Mouse (Mus musculus) lung, postnatal 0 days (tissue): ENCODE data around the gene Napepld. TPM values are rescaled to one million over a fixed set of nuclear protein-coding genes. Genes with fewer than 3 reads are reported as not detected.

ENCODE experiments used
- ATAC-seq: fragments of 200-750 bp; cut with Nextera tagmentation; 2 replicates; pipeline ENCODE4 v1.8.0; 2017; ENCODE audit warnings: moderate library complexity
- DNase-seq: peaks from one replicate; pipeline ENCODE4 v3.0.0-alpha.2; 2016; ENCODE audit warnings: low spot score
- H3K27ac ChIP-seq: fragments of 300-500 bp; sonication (generic); 2 replicates; pipeline ENCODE4 v1.5.1; 2014; ENCODE audit warnings: antibody characterized with exemption, mild to moderate bottlenecking, low read length, mixed read lengths
- H3K27me3 ChIP-seq: fragments of 300-500 bp; sonication (generic); replicated peaks from 2 replicates; pipeline ENCODE4 v1.6.1; 2014; ENCODE audit warnings: low read length, mixed read lengths; ENCODE audit not compliant: insufficient read depth
- H3K36me3 ChIP-seq: fragments of 300-500 bp; sonication (generic); 2 replicates; pipeline ENCODE4 v1.6.1; 2014; ENCODE audit warnings: low read length, mixed read lengths; ENCODE audit not compliant: insufficient read depth
- H3K4me1 ChIP-seq: fragments of 300-500 bp; sonication (generic); 2 replicates; pipeline ENCODE4 v1.6.1; 2014; ENCODE audit warnings: antibody characterized with exemption, low read depth, low read length, mixed read lengths; ENCODE audit not compliant: insufficient read depth
- H3K4me2 ChIP-seq: fragments of 300-500 bp; sonication (generic); replicated peaks from 2 replicates; pipeline ENCODE4 v1.6.1; 2014; ENCODE audit warnings: low read depth, mild to moderate bottlenecking, low read length, moderate library complexity, mixed read lengths
- H3K4me3 ChIP-seq: fragments of 300-500 bp; sonication (generic); 2 replicates; pipeline ENCODE4 v1.5.1; 2014; ENCODE audit warnings: low read depth, low read length
- H3K9ac ChIP-seq: fragments of 300-500 bp; sonication (generic); replicated peaks from 2 replicates; pipeline ENCODE4 v1.6.1; 2014; ENCODE audit warnings: low read depth, mild to moderate bottlenecking
- H3K9me3 ChIP-seq: fragments of 300-500 bp; sonication (generic); 2 replicates; pipeline ENCODE4 v1.6.1; 2016; ENCODE audit warnings: low read length, mixed read lengths
- CTCF ChIP-seq: IDR thresholded peaks from 2 replicates; pipeline ENCODE4 v1.5.1; 2016; ENCODE audit warnings: antibody characterized with exemption, mild to moderate bottlenecking
- EP300 ChIP-seq: IDR thresholded peaks from 2 replicates; pipeline ENCODE4 v1.6.1; 2016; ENCODE audit warnings: antibody characterized with exemption, mild to moderate bottlenecking, control low read depth
- WGBS: fragments of 180-500 bp; shearing (Covaris S2); extraction: QIAGEN DNeasy Blood & Tissue Kit; methylation state at CpG from one replicate; pipeline ENCODE4 v1.1.7; 2014; 5-methylcytosine and 5-hydroxymethylcytosine counted together
- polyA plus RNA-seq: library from polyadenylated mRNA; unstranded; fragments of >200 nt; fragmentation: Nextera tagmentation; extraction: Ambion mirVana; gene quantifications from 2 replicates; pipeline ENCODE4 v1.2.1, GENCODE M21; 2015

The Napepld gene
- polyA plus RNA-seq, 1 experiment from 2014 or later = 2.5 TPM

GRCm38 (mm10) chr5:21669307-21669706 is 31.9 kb downstream of the Napepld start:
- Histone ChIP-seq H3K4me2 (no peak overlapping the region), H3K9ac (no peak overlapping the region), H3K36me3 (no peaks in the 10 kb centered on the region), H3K27me3 (no peaks in the 10 kb centered on the region), H3K4me1 (no peaks in the 10 kb centered on the region), H3K4me3 (no peak overlapping the region), H3K27ac (no peak overlapping the region), H3K9me3 (no peaks in the 10 kb centered on the region)
- DNase-seq = no peak
- TF ChIP-seq CTCF = no peak
- no peak for TF ChIP-seq EP300
- ATAC-seq = no peak
- WGBS = 86% methylated on average over 2 of the region's 2 CpGs

DNA sequence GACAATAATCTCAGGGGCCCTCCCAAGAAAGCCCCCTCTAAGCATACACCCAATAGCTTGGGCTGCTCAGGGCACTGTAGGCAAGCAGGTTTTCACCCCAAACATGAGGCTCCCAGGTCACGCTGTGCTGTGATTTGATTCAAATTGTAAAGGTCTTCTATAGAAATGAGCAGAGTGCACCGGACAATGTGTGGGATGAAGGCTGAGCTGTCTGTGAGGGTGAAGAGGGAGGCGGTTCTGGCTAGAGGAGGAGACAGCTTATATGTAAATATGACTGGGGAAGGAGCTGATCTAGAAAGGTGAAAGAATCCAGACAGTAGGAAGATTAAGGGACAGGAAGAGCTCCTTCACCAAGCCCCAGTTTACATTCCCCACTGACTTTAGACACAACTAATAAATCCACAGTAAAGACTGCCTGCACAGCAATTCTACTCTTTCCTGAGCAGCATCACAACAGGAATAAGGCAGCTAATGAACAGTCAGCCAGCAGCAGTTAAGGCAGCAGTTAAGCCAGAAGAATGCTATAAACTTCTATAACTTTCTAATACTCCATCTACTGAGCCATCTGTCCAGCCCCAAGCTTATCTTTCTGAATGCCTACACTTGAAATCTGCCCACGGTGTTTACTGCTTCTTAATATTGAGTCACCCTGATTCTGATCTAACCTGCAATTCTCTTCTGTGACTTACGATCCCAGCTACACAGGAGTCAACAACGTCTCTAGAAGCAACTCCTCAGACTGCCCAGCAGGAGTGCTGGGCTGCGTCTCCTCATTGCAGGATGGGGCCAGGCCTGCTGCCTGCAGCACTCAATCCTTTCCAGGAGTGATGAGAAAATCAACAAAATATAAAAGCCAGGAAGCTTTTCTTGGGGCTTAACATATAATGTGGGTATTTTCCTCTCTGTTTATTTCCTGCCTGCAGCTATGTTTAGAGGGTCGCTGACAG is 33.7 kb downstream of the Napepld start:
- peaks cover 3% of the 10 kb centered on the region; the same call in 1 of the 2 replicates for H3K36me3 ChIP-seq
- H3K27me3 ChIP-seq = no peaks in the 10 kb centered on the region
- H3K4me3 ChIP-seq = no peak overlapping the region
- H3K4me1 ChIP-seq = no peaks in the 10 kb centered on the region
- H3K9me3 ChIP-seq = no peaks in the 10 kb centered on the region
- H3K9ac ChIP-seq = no peak overlapping the region
- no peak for ATAC-seq
- WGBS = 47% methylated on average over 8 of the region's 8 CpGs
- H3K27ac ChIP-seq = no peak overlapping the region
- DNase-seq = no peak
- H3K4me2 ChIP-seq = no peak overlapping the region
- no peak for TF ChIP-seq EP300
- TF ChIP-seq CTCF = peak; percentile 42

DNA sequence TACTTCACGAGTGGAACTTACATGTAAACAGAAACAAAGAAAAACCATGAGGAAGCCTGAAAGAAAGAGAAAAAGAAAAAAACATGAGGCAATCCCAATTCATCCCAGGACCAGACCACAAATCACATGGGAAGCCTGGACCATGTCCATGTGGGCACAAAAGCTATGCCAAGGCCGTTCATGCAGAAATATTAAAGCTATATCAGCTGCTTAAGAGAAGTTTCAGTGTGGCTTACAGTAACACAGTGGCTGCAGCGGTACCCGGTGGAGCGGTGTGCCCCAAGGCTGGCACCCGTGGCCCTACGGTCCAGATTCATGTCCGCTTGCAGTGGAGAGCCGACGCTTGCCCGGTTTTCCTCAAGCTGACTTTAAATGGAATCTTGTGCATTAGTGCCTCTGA is 38.1 kb downstream of the Napepld start:
- DNase-seq (no peak), ATAC-seq (no peak)
- Histone ChIP-seq H3K36me3 (peaks cover 3% of the 10 kb centered on the region; the same call in 1 of the 2 replicates), H3K9me3 (no peaks in the 10 kb centered on the region), H3K4me3 (no peak overlapping the region), H3K9ac (no peak overlapping the region), H3K27ac (no peak overlapping the region), H3K4me1 (no peaks in the 10 kb centered on the region; the same call in 1 of the 2 replicates), H3K27me3 (no peaks in the 10 kb centered on the region), H3K4me2 (no peak overlapping the region)
- TF ChIP-seq EP300 = no peak
- no peak for TF ChIP-seq CTCF
- WGBS = 91% methylated on average over 11 of the region's 11 CpGs

GRCm38 (mm10) chr5:21660850-21661249 is 40.3 kb downstream of the Napepld start:
- Histone ChIP-seq H3K36me3 (peaks cover 3% of the 10 kb centered on the region; the same call in 1 of the 2 replicates), H3K27ac (no peak overlapping the region), H3K4me3 (no peak overlapping the region), H3K4me2 (no peak overlapping the region), H3K9ac (no peak overlapping the region), H3K9me3 (no peaks in the 10 kb centered on the region), H3K27me3 (no peaks in the 10 kb centered on the region), H3K4me1 (no peaks in the 10 kb centered on the region; the same call in 1 of the 2 replicates)
- TF ChIP-seq EP300 (no peak), CTCF (no peak)
- DNase-seq (peak; percentile 30), ATAC-seq (no peak)
- 81% methylated on average over 6 of the region's 6 CpGs for WGBS

- Histone ChIP-seq H3K36me3 (peaks cover 3% of the 10 kb centered on the region; the same call in 1 of the 2 replicates), H3K4me1 (no peaks in the 10 kb centered on the region; the same call in 1 of the 2 replicates), H3K9me3 (no peaks in the 10 kb centered on the region), H3K4me2 (no peak overlapping the region), H3K27me3 (no peaks in the 10 kb centered on the region), H3K4me3 (no peak overlapping the region), H3K27ac (peak overlapping the region; percentile 43), H3K9ac (no peak overlapping the region)
- ATAC-seq (peak; percentile 64), DNase-seq (peak; percentile 91)
- 50% methylated on average over 11 of the region's 11 CpGs for WGBS
- TF ChIP-seq EP300 (no peak), CTCF (peak; percentile 89)
Observed at GRCm38 (mm10) chr5:21658623-21659395, 42.4 kb downstream of the Napepld start.

DNA sequence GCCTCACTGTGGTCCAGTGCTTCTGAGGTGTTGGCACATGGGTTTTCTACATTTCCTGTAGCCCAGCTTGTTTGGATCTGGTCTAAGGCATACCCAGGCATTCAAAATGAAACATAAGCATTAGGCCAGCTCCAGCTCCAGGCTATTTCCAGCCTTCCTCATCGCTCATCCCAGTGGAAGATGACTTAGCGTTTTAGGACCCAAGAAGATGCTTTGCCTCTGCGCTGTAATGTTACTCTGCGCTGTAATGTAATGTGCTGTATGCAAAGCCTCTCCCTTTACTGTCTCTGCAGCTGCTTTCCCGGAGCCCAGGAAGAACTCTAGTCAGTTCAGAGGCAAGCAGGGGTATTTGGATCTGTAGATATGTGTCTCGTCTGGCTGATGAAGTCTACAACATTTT is 43.2 kb downstream of the Napepld start:
- Histone ChIP-seq H3K9ac (no peak overlapping the region), H3K4me2 (no peak overlapping the region), H3K27ac (peak overlapping the region; percentile 43), H3K4me3 (no peak overlapping the region), H3K27me3 (no peaks in the 10 kb centered on the region), H3K36me3 (peaks cover 4% of the 10 kb centered on the region; the same call in 1 of the 2 replicates), H3K4me1 (no peaks in the 10 kb centered on the region; the same call in 1 of the 2 replicates), H3K9me3 (no peaks in the 10 kb centered on the region)
- no peak for TF ChIP-seq EP300
- TF ChIP-seq CTCF = no peak
- WGBS = 90% methylated on average over 6 of the region's 6 CpGs
- DNase-seq (no peak), ATAC-seq (no peak)
